Mouse (Mus musculus) gonadal fat pad, adult 2 months (tissue): ENCODE data around the gene Kpna6. TPM values are rescaled to one million over a fixed set of nuclear protein-coding genes. Genes with fewer than 3 reads are reported as not detected.

Experiments used
- DNase-seq: peaks from one replicate; pipeline ENCODE4 v3.0.0-alpha.2; 2012; ENCODE audit warnings: low read depth
- polyA plus RNA-seq: library from polyadenylated mRNA; depleted of rRNA; stranded (reverse); fragments of >200 nt; gene quantifications from 2 replicates; pipeline ENCODE4 v1.2.3, GENCODE M21; 2012

Gene Kpna6
- polyA plus RNA-seq, 1 experiment: 42.7 TPM

DNA sequence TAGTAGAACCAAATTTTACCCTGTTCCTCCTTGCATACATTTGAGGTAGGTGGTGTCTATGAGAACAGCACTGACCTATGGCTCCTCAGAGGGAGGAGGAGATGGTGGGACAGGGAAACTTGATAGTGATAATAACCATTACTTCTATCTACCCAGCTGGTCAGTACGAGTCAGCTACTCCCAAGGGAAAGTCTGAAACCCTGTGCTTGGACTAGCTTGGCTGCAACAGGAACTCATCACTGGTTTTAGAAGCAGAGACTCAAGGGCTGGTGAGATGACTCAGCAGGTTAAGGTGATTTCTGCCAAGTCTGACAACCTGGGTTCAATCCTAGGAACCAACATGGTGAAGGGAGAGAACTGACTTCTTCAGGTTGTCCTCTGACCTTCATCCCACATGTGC lies 23.9 kb downstream of the Kpna6 start:
- DNase-seq: no peak

DNA sequence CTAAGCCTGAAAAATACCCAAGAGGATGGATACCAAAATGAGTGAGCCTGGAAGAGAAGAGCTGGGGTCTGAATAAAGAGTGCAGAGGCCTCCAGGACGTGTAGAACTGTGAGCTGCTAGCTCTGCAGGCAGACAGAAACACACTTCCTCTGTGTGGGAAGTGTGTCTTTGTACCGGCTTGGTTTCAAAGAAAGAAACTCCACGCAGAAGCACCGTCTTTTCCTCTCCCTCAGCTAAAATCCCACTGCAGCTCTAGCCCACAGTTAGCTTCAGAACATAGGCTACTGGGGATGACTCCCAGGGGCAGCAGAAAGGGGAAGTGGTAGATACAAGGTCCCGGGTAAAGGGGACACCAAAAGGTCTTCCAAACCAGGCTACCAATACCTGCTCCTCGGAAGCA lies 27.4 kb downstream of the Kpna6 start:
- DNase-seq: no peak

- no peak for DNase-seq
Observed at GRCm38 (mm10) chr4:129641756-129642155, 30.8 kb downstream of the Kpna6 start.

DNA sequence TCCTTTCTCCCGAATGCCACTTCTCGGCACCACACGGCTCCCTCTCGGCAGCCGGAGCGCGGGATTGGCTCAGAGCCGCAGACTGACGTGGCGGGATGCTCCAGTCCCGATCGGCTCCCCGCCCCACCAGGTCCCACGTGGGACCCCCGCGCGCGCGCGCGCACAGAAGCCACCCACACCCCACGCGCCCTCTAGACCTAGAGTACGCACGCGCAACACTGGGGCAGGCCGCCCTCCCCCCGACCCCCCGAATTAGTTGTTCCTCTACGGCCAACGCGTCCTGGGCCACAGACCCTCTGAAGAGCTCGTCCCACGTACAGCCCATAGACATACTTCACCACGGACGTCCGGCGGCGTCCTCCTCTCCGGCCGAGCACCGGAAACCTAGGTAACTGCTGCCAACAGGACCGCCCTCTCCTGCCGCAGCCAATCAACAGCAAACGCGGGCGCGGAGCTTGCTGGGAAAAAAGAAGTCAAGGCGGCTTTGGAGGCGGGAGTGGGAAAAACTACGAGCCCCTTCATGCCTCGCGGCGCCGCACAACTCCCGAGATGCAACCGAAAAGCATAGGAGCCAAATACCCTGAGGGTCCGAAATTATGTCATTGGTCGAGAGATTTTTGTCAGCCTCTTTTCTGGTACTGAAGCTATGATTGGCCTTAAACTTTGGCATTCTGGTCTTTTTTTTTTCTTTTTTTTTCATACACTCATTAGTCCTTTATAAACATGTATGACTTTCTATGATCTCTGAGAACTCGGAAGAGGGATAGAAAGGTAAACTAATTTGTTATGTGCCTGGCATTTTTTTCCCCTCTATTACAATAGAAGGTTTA lies 31.7 kb downstream of the Kpna6 start, which contains the start of gene Txlna:
Gene Txlna (minus strand): TSS at position 428 of the 830 bp plus-strand sequence.
- DNase-seq: no peak

GRCm38 (mm10) chr4:129640101-129640637 lies 32.4 kb downstream of the Kpna6 start:
- no peak for DNase-seq

GRCm38 (mm10) chr4:129639221-129639620 lies 33.3 kb downstream of the Kpna6 start:
- no peak for DNase-seq

DNA sequence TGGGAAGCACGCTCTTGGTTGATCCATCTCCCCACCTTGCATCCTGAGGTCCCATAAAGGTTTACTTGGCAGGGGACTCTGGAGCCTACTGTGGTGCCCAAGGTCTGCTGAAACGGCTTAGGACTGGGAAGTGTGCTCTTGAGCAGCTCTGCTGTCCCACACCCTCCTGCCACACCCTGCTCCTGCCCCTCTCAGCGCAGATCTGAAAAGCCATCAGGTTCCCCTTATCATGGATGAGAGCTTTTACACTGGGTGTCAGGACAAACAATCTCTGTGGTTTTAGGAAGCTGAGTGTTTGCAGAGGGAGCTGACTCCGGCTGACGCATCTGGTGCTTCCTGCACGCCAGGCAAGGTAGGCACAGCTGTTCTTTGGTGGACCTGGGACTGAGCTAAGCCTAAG lies 38.7 kb downstream of the Kpna6 start:
- no peak for DNase-seq

DNA sequence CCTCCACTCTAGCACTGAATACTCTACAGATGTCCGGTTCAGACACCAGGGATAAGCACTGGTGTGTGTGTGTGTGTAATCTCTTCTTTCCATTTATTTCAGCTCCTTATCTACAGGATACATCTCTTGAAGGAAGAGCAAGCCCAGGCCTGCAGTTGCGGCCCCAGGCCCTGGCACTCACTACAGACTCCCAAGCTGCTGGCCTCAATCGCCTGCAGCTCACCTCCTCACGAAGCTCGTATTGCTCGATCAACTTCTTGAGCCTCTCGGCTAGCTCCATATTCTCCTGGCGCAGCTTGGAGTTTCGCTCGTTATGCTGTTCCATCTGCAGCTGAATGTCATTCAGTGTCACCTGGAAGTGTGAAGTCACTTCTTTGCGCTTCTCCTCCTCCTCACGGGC lies 40.7 kb downstream of the Kpna6 start:
- no peak for DNase-seq

- DNase-seq: peak; percentile 92
Observed at GRCm38 (mm10) chr4:129630944-129631343, 41.6 kb downstream of the Kpna6 start.

DNA sequence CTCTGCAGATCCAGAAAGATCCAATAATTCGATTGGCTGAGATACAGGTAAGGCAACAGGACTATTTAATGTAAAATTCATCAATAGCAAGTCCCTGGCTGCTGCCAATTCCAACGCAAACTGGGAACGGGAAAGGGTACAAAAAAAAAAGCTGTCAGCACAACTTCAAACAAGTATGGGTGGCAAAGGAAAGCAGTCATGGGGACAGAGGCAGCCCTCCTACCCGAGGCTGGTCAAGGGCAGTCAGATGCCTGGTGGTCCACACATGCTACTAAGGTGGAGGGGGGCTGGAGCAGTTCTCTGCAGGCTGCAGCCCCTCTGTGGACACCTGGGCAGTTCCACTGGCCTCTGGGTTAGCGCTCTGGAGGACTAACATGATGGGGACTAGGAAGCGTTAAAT lies 46.5 kb downstream of the Kpna6 start:
- no peak for DNase-seq

- DNase-seq: no peak
Observed at GRCm38 (mm10) chr4:129625496-129625895, 47.1 kb downstream of the Kpna6 start.

DNA sequence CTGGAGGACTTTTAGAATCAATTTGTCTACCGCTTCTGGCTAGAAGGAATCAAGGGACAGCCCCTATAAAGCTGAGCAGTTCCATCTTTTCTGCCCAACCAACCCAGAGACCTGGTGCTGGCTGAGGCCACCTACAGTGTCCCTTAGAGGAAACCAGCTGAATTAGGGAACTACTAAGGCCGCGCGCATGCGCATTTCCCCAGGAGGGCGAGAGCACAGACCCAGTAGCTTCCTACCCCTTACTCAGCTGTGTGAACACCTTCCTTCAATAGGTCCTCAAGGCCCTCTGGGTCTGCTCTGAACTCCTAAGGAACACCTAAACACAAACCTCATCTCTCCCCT lies 47.6 kb downstream of the Kpna6 start:
- no peak for DNase-seq

- DNase-seq: no peak
Observed at GRCm38 (mm10) chr4:129624281-129625028, 48.1 kb downstream of the Kpna6 start.

DNA sequence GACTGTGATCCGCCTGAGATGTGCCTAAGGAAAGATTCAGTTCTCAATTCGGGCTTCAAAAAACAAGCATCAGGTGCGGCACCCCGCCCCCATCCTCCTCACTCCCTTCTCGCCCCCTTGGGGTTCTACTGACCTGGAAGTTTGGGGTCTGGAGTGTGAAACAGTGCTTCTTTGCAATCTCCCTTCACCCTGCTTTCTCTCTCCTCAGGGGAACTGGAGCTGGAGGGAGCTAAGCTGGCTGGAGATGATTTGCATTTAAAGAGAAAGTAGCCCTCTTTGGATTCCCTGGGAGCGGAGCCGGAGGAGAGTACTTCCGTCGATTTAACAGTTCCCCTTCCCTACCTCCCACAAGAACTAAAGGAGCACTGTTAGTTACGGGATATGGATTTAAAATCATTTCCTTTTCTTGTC lies 48.9 kb downstream of the Kpna6 start, which contains the start of gene Ccdc28b:
Gene Ccdc28b (minus strand): TSS at position 267 of the 411 bp plus-strand sequence.
- no peak for DNase-seq

DNA sequence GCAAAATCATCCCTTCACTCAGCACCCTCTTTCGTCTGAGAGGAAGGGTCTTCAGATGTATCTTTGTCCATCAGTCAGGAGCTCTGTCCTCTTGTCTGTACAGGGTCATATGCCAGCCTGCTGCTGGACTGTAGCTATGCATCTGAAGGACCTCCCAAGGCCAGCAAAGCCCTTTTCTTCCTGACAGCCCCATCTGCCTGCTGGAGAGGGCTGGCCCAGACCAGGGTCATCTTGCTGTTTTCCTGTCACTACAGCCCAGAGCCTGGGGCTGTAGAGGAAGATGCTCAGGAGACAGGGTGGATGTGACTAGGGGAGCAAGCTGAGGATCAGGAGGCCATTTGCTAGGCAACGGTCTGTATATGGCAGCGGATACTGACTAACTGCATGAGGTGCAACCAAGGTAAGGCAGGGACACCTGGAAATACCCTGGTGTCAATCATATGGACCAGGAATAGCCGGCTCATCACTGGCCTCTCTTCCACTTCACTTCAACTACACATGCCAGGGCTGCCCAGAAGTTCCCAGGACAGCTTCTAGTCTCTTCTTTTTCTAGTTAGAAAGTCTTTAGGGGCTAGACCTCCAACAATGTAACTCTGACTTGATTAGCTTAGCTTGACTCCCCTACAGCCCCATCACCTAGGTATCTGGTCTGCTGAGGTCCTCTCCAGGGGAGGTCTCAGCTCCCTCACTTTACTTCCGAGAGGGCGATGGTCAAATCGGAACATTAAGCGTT lies 49.6 kb downstream of the Kpna6 start:
- DNase-seq: no peak

DNA sequence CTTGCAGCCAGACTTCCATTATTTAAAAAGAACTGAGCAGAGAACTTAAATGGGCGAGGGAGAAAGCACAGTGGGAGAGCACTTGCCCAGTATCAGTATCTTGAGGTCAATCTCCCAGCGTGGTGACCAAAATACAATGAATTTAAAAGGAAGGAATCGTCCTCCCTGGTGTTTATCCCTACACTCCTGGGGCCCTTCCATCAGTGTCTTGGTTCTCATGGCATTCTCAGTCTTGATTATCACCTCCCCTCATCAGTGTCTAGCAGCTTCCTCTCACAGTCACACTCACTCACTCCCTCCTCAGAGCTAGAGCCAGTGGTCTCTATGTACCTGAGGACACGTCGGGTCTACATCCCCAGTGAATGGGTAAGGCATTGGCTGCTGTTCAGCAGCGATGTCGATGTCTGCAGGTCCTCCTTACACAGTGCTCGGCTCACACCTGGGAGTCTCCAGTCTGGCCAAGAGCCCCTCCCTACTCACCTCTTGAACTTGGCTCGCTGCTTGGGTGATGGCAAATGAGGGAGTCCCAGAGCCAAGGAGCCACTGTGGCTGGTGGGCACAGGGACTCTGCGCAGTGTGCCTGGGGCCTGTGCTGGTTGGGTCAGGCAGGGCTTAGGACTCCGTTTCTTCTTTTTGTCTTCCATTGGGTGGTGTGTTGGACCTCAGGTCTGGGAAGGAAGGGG lies 50.3 kb downstream of the Kpna6 start:
- no peak for DNase-seq

DNA sequence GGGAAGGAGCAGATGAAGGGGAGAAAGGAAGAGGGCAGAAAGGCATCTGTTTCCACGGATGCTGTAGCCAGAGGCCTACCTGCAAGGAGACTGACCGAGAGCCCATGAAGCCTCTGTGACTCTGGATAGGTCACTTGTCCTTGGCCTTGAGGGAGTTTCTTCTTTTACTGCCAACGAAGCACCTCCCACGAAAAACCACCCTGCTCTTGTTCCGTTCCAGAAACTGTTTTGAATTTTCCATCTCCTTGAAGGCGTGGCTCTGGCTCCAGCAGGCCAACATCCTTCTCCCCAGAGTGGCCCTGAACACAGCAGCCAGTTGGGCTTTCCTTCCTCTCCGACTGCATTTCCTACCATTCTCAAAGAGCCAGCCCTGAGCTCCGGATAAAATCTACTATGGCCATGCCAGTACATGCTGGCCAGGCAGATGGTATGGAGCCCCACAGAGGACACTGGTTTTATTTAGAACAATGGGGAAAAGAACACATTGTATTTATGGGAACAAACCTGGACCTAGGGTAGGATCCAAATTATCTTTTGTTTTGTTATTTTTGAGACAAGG lies 51.2 kb downstream of the Kpna6 start:
- no peak for DNase-seq

DNA sequence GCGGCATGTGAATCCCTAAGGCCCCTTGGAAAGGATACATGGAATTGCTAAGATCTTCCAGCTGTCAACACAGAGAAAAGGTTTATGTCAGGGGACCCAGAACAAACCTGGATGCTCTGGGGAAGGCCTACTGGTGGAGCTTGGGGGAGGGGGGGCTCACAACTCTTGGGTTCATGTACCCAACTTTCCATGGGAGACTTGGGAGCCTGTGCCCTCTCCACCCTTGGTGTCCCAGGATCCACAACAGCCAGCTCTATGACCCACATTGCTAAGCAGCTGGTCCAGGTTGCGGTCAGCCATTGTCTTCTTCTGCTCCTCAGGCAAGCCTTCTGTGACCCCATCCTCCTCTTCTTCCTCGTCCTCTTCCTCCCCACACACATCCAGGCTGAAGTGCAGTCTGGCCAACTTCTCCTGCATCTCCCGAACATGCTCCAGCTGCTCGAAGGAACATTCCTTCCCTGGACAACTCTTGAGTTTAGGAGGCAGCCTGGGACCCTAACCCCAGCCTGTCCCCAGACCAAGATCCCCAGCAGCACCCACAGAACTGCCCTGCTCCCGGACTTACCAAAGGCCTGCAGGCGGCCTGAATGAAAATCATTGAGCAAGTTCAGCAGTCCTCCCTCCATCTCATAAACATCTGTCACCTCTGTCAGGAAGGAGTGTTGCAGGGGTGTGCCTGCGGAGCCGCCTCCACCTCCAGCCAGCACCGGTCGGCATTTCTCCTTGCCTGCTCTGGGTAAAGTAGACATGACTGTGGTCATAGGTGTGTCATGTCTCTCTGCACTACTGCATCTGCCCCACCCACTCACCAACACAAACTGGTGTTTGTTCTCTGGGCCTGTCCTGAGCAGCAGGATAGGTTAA lies 51.9 kb downstream of the Kpna6 start:
- no peak for DNase-seq

DNA sequence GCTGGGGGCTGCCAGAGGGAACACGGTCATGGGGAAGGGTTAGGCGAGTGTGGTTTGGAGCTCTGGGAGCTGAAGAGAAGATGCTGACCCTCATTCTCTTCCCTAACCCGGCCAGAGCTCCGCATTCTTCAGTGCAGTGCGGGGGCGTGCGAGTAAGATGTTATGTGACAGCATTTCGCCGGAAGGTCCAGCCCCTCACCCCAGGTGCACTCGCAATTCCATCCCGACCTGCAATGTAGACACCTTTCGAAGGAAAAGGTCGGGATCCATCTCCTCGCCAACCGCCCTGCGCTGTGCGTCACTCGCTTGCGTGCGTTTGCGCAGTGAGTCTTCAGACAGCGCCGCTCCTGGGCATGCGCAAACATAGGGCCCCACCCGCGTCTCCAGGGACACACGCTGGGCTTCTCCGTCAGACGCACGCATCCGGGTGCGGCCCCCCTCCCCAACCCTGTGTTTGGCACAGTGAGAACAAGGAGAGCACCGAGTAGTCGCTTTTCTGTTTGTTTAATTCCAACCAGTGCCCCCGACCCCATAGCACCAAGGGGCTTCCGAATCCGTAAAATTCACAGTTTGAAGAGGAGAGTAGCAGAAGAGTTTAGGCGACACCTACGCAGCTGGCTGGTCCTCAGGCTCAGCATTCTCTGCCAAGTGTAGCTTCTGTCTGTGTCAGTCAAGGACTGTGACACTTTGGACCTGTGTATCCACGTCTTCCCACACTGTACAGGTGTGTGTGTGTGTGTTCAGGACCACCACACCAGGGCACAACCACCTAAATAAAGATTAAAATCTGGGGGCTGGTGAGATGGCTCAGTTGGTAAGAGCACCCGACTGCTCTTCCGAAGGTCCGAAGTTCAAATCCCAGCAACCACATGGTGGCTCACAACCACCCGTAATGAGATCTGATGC lies 53.5 kb downstream of the Kpna6 start, which contains the start of gene Iqcc:
Gene Iqcc (minus strand): TSS at position 314 of the 906 bp plus-strand sequence.
- DNase-seq: no peak
